Mouse (Mus musculus): Measurements from ENCODE around the gene Psg17.

DNA sequence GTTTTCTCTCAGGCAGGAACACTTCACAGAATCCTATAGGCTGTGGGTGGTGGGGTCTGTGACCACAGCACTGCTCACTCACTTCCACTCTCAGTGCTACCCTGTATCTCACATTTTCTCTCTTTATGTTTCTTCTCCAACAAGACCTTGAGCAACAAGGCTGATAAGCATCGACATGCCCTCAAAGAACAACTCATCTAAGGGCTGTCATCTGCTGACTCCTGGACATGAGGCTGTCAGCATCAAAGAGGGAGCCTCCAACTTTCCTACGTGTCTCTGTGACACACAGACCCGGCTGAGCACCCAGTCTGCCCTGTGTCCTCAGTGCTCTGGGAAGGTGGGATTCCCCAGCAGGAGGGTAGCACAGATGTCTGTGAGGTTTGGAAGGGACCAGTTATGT is at the start of gene Psg17:
- no peak for TF ChIP-seq POLR2A (IDR thresholded peaks at IDR 0.05; ENCODE audit: control insufficient read depth, extremely low read depth, insufficient read depth, low read length, poor library complexity)
- TF ChIP-seq CTCF (IDR thresholded peaks at IDR 0.05; ENCODE audit: borderline replicate concordance, control insufficient read depth, extremely low read depth, insufficient read depth, low read length, poor library complexity), result no peak

Measured in thymus, adult 2 months (tissue).